ENCODE assay signal across 21 mouse cellular contexts in genomic region chr3:105354123-105354931, GRCm38 (mm10).
A peak's percentile ranks its signal among the peaks of the same experiment; 100 is the strongest.
DNase-seq lines count a peak whose midpoint lies in the region; ATAC-seq lines count a peak whose summit lies in the region.
"Had no signal": no experiment of that assay in that cellular context is flagged by ENCODE, and none has a peak within 500 bp of the region (broad histone marks: within the 10 kb centered on the region; RNA-seq: fewer than 3 reads in every experiment).

No protein-coding gene starts in this region.

- DNase-seq in neural tube, embryonic 10.5 days (ENCODE audit: extremely low spot score, low spot score), result no peak
- DNase-seq in hindbrain, embryonic 14.5 days (ENCODE audit: low spot score), result no peak
- DNase-seq in cerebellum, postnatal 10 days, result no peak
- DNase-seq: cerebellum, adult 8-10 months; gastrocnemius, adult 2 months; heart, postnatal 14 days; kidney, adult 8-10 months; kidney, postnatal 36 days; left cerebral cortex, postnatal 4 days; liver; liver, postnatal 0 days; lung, postnatal 10 days; thymus, adult 18-20 months; thymus, postnatal 4 days had no signal

- H3K4me2 ChIP-seq in neural tube, embryonic 13.5 days, result no peak overlapping the region
- no peak overlapping the region for H3K4me2 ChIP-seq in hindbrain, embryonic 14.5 days (replicated peaks)
- H3K4me2 ChIP-seq in midbrain, embryonic 12.5 days (replicated peaks), result no peak overlapping the region
- H3K4me2 ChIP-seq in neural tube, embryonic 15.5 days, result no peak overlapping the region
- no peak overlapping the region for H3K4me2 ChIP-seq in liver, embryonic 12.5 days
- H3K4me2 ChIP-seq: embryonic facial prominence, embryonic 15.5 days; heart, embryonic 12.5 days had no signal

- no peaks in the 10 kb centered on the region for H3K27me3 ChIP-seq in neural tube, embryonic 13.5 days
- no peaks in the 10 kb centered on the region for H3K27me3 ChIP-seq in hindbrain, embryonic 14.5 days (ENCODE audit: control insufficient read depth, insufficient read depth, low read length)
- no peaks in the 10 kb centered on the region for H3K27me3 ChIP-seq in midbrain, embryonic 12.5 days
- no peaks in the 10 kb centered on the region for H3K27me3 ChIP-seq in neural tube, embryonic 15.5 days (replicated peaks)
- no peaks in the 10 kb centered on the region for H3K27me3 ChIP-seq in liver, embryonic 12.5 days (replicated peaks)
- H3K27me3 ChIP-seq: embryonic facial prominence, embryonic 15.5 days; heart, embryonic 12.5 days had no signal

- H3K36me3 ChIP-seq in neural tube, embryonic 13.5 days, result no peaks in the 10 kb centered on the region
- no peaks in the 10 kb centered on the region for H3K36me3 ChIP-seq in hindbrain, embryonic 14.5 days (replicated peaks; ENCODE audit: control insufficient read depth, insufficient read depth)
- H3K36me3 ChIP-seq in midbrain, embryonic 12.5 days, result no peaks in the 10 kb centered on the region
- no peaks in the 10 kb centered on the region for H3K36me3 ChIP-seq in neural tube, embryonic 15.5 days
- no peaks in the 10 kb centered on the region for H3K36me3 ChIP-seq in liver, embryonic 12.5 days
- H3K36me3 ChIP-seq: embryonic facial prominence, embryonic 15.5 days; heart, embryonic 12.5 days had no signal

- no peak overlapping the region for H3K4me3 ChIP-seq in neural tube, embryonic 13.5 days
- no peak overlapping the region for H3K4me3 ChIP-seq in hindbrain, embryonic 14.5 days (replicated peaks; ENCODE audit: low read length)
- no peak overlapping the region for H3K4me3 ChIP-seq in midbrain, embryonic 12.5 days
- H3K4me3 ChIP-seq in neural tube, embryonic 15.5 days (replicated peaks), result no peak overlapping the region
- H3K4me3 ChIP-seq in liver, embryonic 12.5 days, result no peak overlapping the region
- H3K4me3 ChIP-seq: embryonic facial prominence, embryonic 15.5 days; gastrocnemius, adult 2 months; heart, embryonic 12.5 days; left cerebral cortex, adult 2 months had no signal

- ATAC-seq in neural tube, embryonic 13.5 days (ENCODE audit: low read depth), result peak; percentile 69
- ATAC-seq in hindbrain, embryonic 14.5 days (ENCODE audit: low FRiP score), result peak; percentile 63
- peak; percentile 63 for ATAC-seq in midbrain, embryonic 12.5 days (ENCODE audit: low FRiP score, low read depth)
- peak; percentile 84 for ATAC-seq in neural tube, embryonic 15.5 days (ENCODE audit: low FRiP score)
- no peak for ATAC-seq in liver, embryonic 12.5 days
- ATAC-seq: liver, postnatal 0 days had no signal

- peaks cover 18% of the 10 kb centered on the region for H3K4me1 ChIP-seq in neural tube, embryonic 13.5 days (replicated peaks)
- H3K4me1 ChIP-seq in hindbrain, embryonic 14.5 days (replicated peaks; ENCODE audit: control insufficient read depth, insufficient read depth, low read length), result peaks cover 3% of the 10 kb centered on the region
- H3K4me1 ChIP-seq in midbrain, embryonic 12.5 days, result peaks cover 3% of the 10 kb centered on the region; the same call in 1 of the 2 replicates
- peaks cover 15% of the 10 kb centered on the region; the same call in 1 of the 2 replicates for H3K4me1 ChIP-seq in neural tube, embryonic 15.5 days
- no peaks in the 10 kb centered on the region for H3K4me1 ChIP-seq in liver, embryonic 12.5 days
- H3K4me1 ChIP-seq: embryonic facial prominence, embryonic 15.5 days; heart, embryonic 12.5 days had no signal

- no peaks in the 10 kb centered on the region for H3K9me3 ChIP-seq in neural tube, embryonic 13.5 days
- H3K9me3 ChIP-seq in hindbrain, embryonic 14.5 days (ENCODE audit: control insufficient read depth, low read length), result no peaks in the 10 kb centered on the region
- no peaks in the 10 kb centered on the region for H3K9me3 ChIP-seq in midbrain, embryonic 12.5 days
- no peaks in the 10 kb centered on the region for H3K9me3 ChIP-seq in neural tube, embryonic 15.5 days (replicated peaks)
- H3K9me3 ChIP-seq in liver, embryonic 12.5 days (replicated peaks), result no peaks in the 10 kb centered on the region
- H3K9me3 ChIP-seq: embryonic facial prominence, embryonic 15.5 days; heart, embryonic 12.5 days had no signal

- no peak overlapping the region for H3K9ac ChIP-seq in neural tube, embryonic 13.5 days
- H3K9ac ChIP-seq in hindbrain, embryonic 14.5 days, result no peak overlapping the region
- no peak overlapping the region for H3K9ac ChIP-seq in midbrain, embryonic 12.5 days (replicated peaks)
- no peak overlapping the region for H3K9ac ChIP-seq in neural tube, embryonic 15.5 days (replicated peaks)
- no peak overlapping the region for H3K9ac ChIP-seq in liver, embryonic 12.5 days
- H3K9ac ChIP-seq: embryonic facial prominence, embryonic 15.5 days; heart, embryonic 12.5 days; liver, postnatal 0 days had no signal

- WGBS in neural tube, embryonic 13.5 days, result 68% methylated on average over 16 of the region's 16 CpGs
- 63% methylated on average over 16 of the region's 16 CpGs for WGBS in hindbrain, embryonic 14.5 days
- WGBS in midbrain, embryonic 12.5 days, result 62% methylated on average over 16 of the region's 16 CpGs
- 57% methylated on average over 16 of the region's 16 CpGs for WGBS in neural tube, embryonic 15.5 days
- 66% methylated on average over 16 of the region's 16 CpGs for WGBS in liver, embryonic 12.5 days (ENCODE audit: insufficient replicate concordance)

- 0 out of 2 replicates have a peak overlapping the region, but pooled peaks have one; percentile 13 for H3K27ac ChIP-seq in neural tube, embryonic 13.5 days (replicated peaks)
- H3K27ac ChIP-seq in hindbrain, embryonic 14.5 days, result peak overlapping the region; percentile 55; the same call in 1 of the 2 replicates
- no peak overlapping the region for H3K27ac ChIP-seq in midbrain, embryonic 12.5 days (replicated peaks)
- H3K27ac ChIP-seq in neural tube, embryonic 15.5 days (replicated peaks), result peak overlapping the region; percentile 46; the same call in 1 of the 2 replicates
- no peak overlapping the region for H3K27ac ChIP-seq in liver, embryonic 12.5 days
- H3K27ac ChIP-seq: embryonic facial prominence, embryonic 15.5 days; gastrocnemius, adult 2 months; left cerebral cortex, adult 2 months had no signal

Comparison
In these comparisons a context has a peak if more than half of its experiments do, and no peak if none do; other contexts are left out.
1. H3K27ac ChIP-seq: peak in neural tube, embryonic 13.5 days (single experiment), hindbrain, embryonic 14.5 days (single experiment) and neural tube, embryonic 15.5 days (single experiment); none in midbrain, embryonic 12.5 days (single experiment) and liver, embryonic 12.5 days (single experiment).